Mouse (Mus musculus) heart, postnatal 36 days (tissue): ENCODE results near the gene Tbc1d17. TPM values are rescaled to one million over a fixed set of nuclear protein-coding genes. Genes with fewer than 3 reads are reported as not detected.

Experiments
- DNase-seq, 2 experiments: peaks; one replicate each; pipeline ENCODE4 v3.0.0; 2021 to 2022
- intact Hi-C: fragments of 180-260 bp; cut with DNase I; formaldehyde crosslinking; loops from one replicate; pipeline ENCODE4 v1.15.1; 2025
- total RNA-seq, 2 experiments: library from RNA; stranded (reverse); gene quantifications; 2 replicates each; pipeline ENCODE4 v1.2.3; 2021

Gene Tbc1d17
- total RNA-seq, 2 experiments from 2014 or later: 58.1 to 59.1 TPM

DNA sequence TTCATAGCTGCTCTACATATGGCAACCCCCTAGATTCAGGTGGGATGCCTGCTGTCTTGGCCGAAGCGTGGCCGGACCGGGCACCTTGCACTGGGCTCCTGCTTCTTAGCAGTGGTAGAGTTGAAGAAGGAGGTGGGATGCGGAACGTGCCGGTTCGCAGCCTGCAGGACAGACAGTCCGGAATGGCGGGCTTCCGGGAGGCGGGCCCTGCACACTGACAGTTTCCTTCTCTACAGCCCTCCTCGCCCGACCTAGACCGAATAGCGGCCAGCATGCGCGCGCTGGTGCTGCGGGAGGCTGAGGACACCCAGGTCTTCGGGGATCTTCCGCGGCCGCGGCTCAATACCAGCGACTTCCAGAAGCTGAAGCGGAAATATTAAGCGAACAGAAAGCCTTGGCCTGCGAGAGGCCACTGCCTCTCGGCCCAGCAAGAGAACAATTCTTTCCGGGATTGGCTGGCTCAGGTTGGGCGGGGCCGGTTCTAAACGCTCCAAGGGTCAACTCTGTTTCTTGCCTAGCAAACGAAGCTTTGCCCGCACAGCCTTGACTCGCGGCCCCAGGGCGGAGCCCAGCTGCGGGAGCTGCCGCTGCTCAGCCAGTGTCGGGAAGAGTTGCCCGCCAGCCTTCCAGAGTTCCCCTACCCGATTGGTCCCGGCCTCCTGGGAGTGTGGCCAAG, 5.6 kb upstream of the Tbc1d17 start:
- intact Hi-C loops: loop anchor here (2.0 to 5.0 kb wide), 2 partner anchors 14 to 43 kb away; partner anchors contain the start of genes Fuz and Ptov1

GRCm38 (mm10) chr7:44853596-44854355, 4.9 kb upstream of the Tbc1d17 start:
- intact Hi-C loops: loop anchor here (2.0 kb wide), 1 partner anchor 15 kb away; the partner anchor contains the start of gene Ptov1

More for the DNA sequence above, 5.6 kb upstream of the Tbc1d17 start:
- peak; percentile 83 to 92 for DNase-seq

GRCm38 (mm10) chr7:44853065-44853464, 4.2 kb upstream of the Tbc1d17 start:
- intact Hi-C loops: no loop called here
- no peak for DNase-seq

More at GRCm38 (mm10) chr7:44853596-44854355, 4.9 kb upstream of the Tbc1d17 start:
- no peak for DNase-seq

GRCm38 (mm10) chr7:44852259-44853027, 3.6 kb upstream of the Tbc1d17 start:
- DNase-seq: no peak
- intact Hi-C loops: no loop called here

GRCm38 (mm10) chr7:44851625-44852234, 2.9 kb upstream of the Tbc1d17 start:
- intact Hi-C loops: no loop called here
- DNase-seq: no peak

- intact Hi-C loops: no loop called here
Measured at GRCm38 (mm10) chr7:44850789-44851624, 2.1 kb upstream of the Tbc1d17 start.

GRCm38 (mm10) chr7:44850146-44850545, 1.3 kb upstream of the Tbc1d17 start:
- peak; percentile 79 to 85 for DNase-seq
- intact Hi-C loops: no loop called here

More at GRCm38 (mm10) chr7:44850789-44851624, 2.1 kb upstream of the Tbc1d17 start:
- no peak for DNase-seq

- peak; percentile 86 to 91 for DNase-seq
- intact Hi-C loops: no loop called here
Measured at GRCm38 (mm10) chr7:44849416-44850111, 685 bp upstream of the Tbc1d17 start.

DNA sequence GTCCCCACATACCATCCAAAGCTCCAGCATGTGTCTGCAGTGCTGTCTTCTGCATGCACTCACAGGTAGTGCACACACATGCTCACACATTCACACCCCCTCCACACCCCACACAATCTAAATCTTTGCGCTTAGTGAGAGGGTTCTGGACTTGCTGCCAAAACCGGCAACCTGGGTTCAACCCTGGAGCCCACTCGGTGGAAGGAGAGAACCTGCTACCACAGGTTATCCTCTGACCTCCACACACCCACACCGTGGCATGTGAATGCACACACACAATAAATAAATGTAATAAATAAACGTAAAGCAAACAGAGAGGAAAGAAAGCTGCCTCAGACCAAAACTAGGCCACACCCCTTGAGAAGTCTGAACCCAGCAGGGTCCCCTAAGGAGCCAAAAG, 1.1 kb downstream of the Tbc1d17 start:
- intact Hi-C loops: no loop called here
- DNase-seq: no peak

DNA sequence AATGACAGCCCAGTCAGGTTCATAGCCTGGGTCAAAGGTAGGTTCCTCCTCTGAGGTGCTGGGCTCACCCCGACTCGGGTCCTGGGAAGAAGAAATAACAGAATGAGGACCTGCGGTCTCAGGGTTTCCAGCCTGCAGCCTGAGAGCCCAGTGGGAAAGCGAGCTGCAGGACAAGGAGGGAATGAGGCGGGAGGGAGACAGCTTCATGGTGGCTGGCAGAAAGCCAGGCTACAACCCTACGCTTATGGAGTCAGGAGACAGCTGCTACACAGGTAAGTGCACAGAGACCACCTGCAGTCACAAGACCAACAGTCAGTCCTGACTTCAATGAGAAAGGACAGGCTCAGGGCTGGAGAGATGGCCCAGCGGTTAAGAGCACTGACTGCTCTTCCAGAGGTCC, 2.1 kb downstream of the Tbc1d17 start:
- intact Hi-C loops: no loop called here
- no peak for DNase-seq

GRCm38 (mm10) chr7:44845006-44845405, 3.9 kb downstream of the Tbc1d17 start:
- no peak for DNase-seq
- intact Hi-C loops: no loop called here

DNA sequence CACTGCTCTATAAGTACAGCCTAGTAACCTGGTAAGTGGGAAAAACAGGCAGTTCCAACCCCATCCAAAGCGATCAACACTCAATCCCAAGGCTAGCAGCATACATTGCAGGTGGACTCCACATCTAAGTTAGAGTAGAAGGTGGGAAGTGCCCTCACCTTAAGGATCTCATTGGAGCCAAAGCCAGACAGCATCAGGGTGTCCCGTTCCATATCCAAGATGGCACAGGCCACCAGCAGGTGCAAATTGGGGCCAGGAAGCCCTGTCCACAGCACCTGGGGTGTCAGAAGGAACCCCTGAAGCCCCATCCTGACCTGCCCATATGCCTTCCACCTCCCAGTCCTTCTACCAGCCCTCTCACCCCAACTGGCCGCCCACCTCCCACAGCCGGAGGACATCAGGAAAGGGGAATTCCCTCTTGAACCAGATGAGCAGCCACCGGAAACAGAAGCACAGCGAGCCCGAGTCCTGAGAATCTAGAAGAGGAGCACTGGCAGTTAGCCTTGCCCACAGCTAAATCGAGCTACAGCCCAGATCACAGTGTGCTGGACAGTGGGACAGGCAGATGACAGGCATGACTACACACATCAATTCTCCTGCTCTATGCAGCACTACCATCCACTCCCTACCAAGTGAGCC, 6.9 kb downstream of the Tbc1d17 start:
- intact Hi-C loops: no loop called here
- DNase-seq: no peak

- intact Hi-C loops: no loop called here
- no peak for DNase-seq
Measured at GRCm38 (mm10) chr7:44840426-44840825, 8.5 kb downstream of the Tbc1d17 start.

GRCm38 (mm10) chr7:44839491-44840191, 9.2 kb downstream of the Tbc1d17 start:
- DNase-seq: peak; percentile 39 to 59
- intact Hi-C loops: no loop called here

GRCm38 (mm10) chr7:44839171-44839490, 9.7 kb downstream of the Tbc1d17 start:
- intact Hi-C loops: no loop called here

DNA sequence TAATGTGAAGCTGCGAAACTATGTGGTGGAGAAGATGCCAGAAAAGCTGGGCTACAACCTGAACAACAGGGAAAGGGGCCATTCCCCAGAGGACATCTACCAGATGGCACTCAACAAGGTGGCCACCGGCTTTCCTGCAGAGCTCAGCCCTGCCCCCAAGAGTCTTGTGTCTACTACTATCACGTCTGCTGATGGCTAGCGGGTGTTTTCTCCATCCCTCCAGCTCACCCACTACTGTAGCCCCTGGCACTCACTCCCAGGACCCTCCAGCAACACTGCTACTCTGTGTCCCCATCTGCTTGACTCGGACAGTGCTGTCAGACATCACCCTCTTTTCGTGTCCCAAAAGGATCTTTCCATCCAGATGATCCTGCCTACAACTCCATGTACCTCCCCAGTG, 10.8 kb downstream of the Tbc1d17 start:
- intact Hi-C loops: no loop called here
- DNase-seq: no peak

More at GRCm38 (mm10) chr7:44839171-44839490, 9.7 kb downstream of the Tbc1d17 start:
- no peak for DNase-seq

DNA sequence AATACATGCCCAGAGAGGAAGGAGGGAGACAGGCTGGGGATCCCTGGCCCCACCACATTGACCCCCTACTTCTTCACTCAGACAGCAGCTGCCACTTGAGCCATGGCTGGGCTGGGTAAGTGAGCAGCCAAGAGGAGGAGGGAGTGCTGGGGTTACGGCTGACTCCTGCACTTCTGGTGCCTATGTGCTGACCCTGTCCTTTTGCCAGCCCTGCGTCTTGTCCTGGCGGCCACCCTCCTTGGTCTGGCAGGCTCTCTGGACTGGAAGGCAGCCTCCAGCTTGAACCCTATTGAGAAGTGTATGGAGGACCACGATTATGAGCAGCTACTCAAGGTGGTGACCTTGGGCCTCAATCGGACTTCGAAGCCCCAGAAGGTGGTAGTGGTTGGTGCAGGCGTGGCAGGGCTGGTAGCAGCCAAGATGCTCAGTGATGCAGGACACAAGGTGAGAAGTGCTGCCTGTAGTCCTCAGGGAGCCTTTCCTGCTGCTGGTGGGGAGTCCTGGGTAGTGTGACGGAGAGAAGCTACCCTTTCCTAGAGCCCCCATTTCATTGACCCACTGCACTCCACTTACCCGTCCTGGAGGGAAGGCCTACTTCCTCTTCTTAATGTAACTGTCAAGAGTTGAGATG, 12.3 kb downstream of the Tbc1d17 start:
- intact Hi-C loops: no loop called here

DNA sequence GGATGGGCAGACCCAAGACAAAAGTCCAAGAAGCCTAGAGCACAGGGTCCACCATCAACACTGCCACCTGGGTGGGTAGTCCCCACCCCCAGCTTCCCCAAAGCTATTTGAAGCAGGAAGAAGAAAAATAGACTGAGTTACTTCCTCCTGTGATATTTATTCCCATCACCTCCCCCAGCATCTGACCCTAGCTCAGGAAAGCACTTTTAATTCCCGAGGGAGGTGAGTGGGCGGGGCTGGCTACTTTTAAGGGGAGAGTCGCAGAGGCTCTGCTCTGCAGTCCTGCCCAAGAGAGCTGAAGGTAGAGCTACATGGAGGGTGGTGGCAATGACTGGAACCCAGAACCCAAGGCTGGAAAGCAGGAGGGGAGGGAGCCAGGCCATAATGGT, 12.9 kb downstream of the Tbc1d17 start:
- intact Hi-C loops: no loop called here
- no peak for DNase-seq

More for the DNA sequence above, 12.3 kb downstream of the Tbc1d17 start:
- DNase-seq: no peak
